Mouse (Mus musculus) olfactory bulb, adult 2 months (tissue): ENCODE results near the gene Lrrc8b.

Experiments
- CTCF ChIP-seq: fragments of 200-500 bp; IDR thresholded peaks from 2 replicates; pipeline ENCODE4 v1.5.1; 2012; ENCODE audit warnings: low read depth, mild to moderate bottlenecking, low read length, moderate library complexity; ENCODE audit not compliant: insufficient read depth
- POLR2A ChIP-seq: fragments of 200-500 bp; IDR thresholded peaks from 2 replicates; pipeline ENCODE4 v1.6.1; 2012; ENCODE audit warnings: mild to moderate bottlenecking, low read depth, low read length, moderate library complexity; ENCODE audit not compliant: insufficient read depth

DNA sequence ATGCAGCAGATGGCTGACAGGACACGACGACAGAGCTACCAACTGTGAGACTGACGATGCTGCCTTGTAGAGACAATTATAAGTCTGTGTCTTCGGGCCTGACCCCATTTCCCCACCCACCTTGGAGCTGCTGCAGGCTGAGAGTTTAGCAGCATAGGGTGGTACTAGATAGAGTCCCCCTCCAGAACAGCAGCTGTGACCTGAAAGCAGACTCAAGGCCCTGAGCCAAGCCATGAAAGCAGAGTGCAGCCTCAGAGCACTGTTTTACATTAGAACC lies 4.3 kb upstream of the Lrrc8b start:
- TF ChIP-seq POLR2A (no peak), CTCF (no peak)
